Mouse (Mus musculus) adrenal gland, postnatal 25 days (tissue): ENCODE results near the gene Ergic2. TPM values are rescaled to one million over a fixed set of nuclear protein-coding genes. Genes with fewer than 3 reads are reported as not detected.
"Not testable (repeated sequence)": the region's sequence is repeated elsewhere in the genome, so short reads cannot be mapped to it uniquely, and the experiment has no call there.

Experiments used
- DNase-seq: peaks from one replicate; pipeline ENCODE4 v3.0.0; 2021; ENCODE audit warnings: mixed read lengths
- total RNA-seq: library from RNA; stranded (reverse); gene quantifications from 2 replicates; pipeline ENCODE4 v1.2.3, GENCODE M21; 2021

Gene Ergic2
- total RNA-seq, 1 experiment from 2014 or later = 67.8 TPM

GRCm38 (mm10) chr6:148211391-148211876 is 740 bp downstream of the Ergic2 start:
- DNase-seq = no peak

- no peak for DNase-seq
Measured at GRCm38 (mm10) chr6:148207522-148207921, 4.7 kb downstream of the Ergic2 start.

GRCm38 (mm10) chr6:148205134-148205533 is 7.0 kb downstream of the Ergic2 start:
- no peak for DNase-seq

DNA sequence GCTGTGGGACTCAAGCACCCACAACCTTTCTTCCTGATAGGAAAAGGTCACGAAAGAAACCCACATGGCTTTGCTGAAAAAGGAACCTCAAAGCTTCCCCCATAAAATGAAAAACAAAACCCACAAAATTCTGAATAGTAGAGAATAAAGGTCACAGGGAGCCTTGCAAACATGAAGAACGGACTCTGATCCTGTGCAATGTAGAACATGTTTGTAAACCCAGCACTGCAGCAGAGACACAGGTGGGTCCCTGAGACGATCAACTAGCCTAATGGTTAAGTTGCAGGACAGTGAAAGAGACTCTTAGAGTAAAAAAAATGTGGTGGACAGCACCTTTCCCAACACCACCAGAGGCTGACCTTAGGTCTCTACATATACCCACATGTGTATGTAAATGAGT is 12.4 kb downstream of the Ergic2 start:
- no peak for DNase-seq

- DNase-seq = no peak
Measured at GRCm38 (mm10) chr6:148199177-148199576, 13.0 kb downstream of the Ergic2 start.

DNA sequence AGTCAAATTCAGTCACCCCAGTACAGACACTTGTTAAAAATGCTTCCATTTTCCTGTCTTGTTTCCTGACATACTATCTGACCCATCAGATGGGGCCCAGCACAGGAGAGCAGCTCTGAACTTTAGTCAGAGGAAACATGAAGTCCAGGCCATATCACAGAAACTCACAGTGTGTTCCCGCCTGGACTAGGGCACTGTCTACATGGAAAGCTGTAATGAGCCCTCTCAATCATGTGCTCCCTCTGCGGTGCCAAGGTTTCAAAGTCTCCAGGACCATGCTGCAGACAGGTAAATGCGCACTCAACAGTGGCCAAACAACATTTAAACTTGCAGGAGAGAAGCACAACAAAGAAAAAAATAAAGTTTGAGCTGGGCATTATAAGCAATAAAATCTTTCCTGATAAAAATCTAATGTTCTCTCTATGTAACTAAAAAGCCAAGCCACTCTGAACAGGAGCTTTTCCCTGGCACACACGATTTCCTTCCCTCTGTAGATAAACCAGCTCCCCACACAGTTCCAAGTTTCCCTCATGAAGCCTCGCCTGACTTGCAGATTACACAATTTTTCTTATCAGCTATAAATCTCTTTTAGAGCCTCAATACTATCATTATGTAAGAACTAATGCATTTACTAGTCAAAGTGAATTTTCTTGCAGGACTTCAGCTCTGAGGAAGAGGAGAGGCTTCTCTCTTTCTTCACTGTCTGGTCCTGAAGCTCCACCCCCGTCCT is 18.0 kb downstream of the Ergic2 start:
- no peak for DNase-seq

- no peak for DNase-seq
Measured at GRCm38 (mm10) chr6:148185694-148186093, 26.5 kb downstream of the Ergic2 start.

GRCm38 (mm10) chr6:148172904-148173303 is 39.3 kb downstream of the Ergic2 start:
- no peak for DNase-seq

GRCm38 (mm10) chr6:148152305-148152704 is 59.9 kb downstream of the Ergic2 start:
- DNase-seq = not testable (repeated sequence)

DNA sequence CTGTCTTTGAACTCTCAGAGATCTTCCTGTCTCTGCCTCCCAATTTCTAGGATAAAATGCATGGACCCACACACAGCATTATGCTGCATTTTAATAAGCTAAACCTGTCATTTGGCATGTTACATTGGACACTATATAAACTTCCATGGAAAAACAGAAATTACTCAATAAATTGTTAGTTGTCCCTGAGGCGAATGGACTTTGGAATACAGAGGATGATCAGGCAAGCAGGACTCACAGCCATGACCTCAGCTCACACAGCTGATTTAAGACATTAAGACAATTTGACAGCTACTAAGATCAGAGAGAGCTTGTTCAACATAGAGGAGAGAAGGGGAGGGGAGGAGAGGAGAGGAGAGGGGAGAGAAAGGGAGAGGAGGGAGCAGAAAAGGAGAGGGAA is 69.8 kb downstream of the Ergic2 start:
- no peak for DNase-seq

GRCm38 (mm10) chr6:148141874-148142273 is 70.3 kb downstream of the Ergic2 start:
- DNase-seq = no peak

GRCm38 (mm10) chr6:148139288-148139995 is 72.7 kb downstream of the Ergic2 start:
- DNase-seq = no peak

- DNase-seq = peak; percentile 79
Measured at GRCm38 (mm10) chr6:148135769-148136382, 76.3 kb downstream of the Ergic2 start.

GRCm38 (mm10) chr6:148133536-148133935 is 78.6 kb downstream of the Ergic2 start:
- DNase-seq = no peak

DNA sequence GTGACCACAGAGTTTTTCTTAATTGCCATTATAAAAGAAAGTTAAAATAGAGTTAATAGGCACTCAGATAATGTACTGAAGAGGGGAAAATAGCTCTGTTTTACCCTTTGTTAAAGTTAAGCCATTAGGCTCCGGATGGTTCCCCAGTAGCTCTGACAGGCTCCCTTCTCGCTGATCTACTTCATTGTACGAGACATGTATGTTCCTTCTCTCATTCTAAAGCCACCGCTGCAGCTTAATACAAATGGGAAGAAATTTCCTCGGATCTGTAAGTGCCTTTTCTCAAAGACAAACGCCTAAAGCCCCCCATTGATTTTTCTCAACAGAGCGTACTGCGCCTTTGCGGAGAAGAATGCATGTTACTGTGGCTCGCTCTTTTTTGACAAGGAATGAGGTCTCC is 79.9 kb downstream of the Ergic2 start:
- DNase-seq = no peak

Other genes starting within 250 kb of the Ergic2 start
- 3.6 and 5.9 TPM in 2 replicates for gene Far2, start 165.1 kb downstream of the Ergic2 start, total RNA-seq
- 11.6 and 13.1 TPM in 2 replicates for gene Tmtc1, start 232.0 kb upstream of the Ergic2 start, total RNA-seq